Mouse (Mus musculus) gastrocnemius, adult 2 months (tissue): ENCODE data around the gene Fam71b. TPM values are rescaled to one million over a fixed set of nuclear protein-coding genes. Genes with fewer than 3 reads are reported as not detected.

ENCODE experiments used
- DNase-seq: peaks from one replicate; pipeline ENCODE4 v3.0.0; 2022
- H3K27ac ChIP-seq: fragments of 200-600 bp; 2 replicates; pipeline ENCODE4 v1.8.1; 2022; ENCODE audit warnings: mild to moderate bottlenecking
- H3K4me3 ChIP-seq: fragments of 200-600 bp; 2 replicates; pipeline ENCODE4 v1.8.1; 2022; ENCODE audit warnings: mild to moderate bottlenecking, moderate library complexity
- CTCF ChIP-seq: fragments of 200-600 bp; IDR thresholded peaks from 2 replicates; pipeline ENCODE4 v1.8.1; 2022; ENCODE audit warnings: antibody characterized with exemption, mild to moderate bottlenecking, moderate library complexity
- intact Hi-C: fragments of 180-260 bp; cut with DNase I; formaldehyde crosslinking; loops from one replicate; pipeline ENCODE4 v1.15.1; 2025
- total RNA-seq, 2 experiments: library from RNA; stranded (reverse); gene quantifications; 2 replicates each; pipeline ENCODE4 v1.2.3; 2021

The Fam71b gene
- total RNA-seq, 2 experiments from 2014 or later, result not detected

- H3K4me3 ChIP-seq, result no peak overlapping the region
- H3K27ac ChIP-seq, result no peak overlapping the region
- no peak for TF ChIP-seq CTCF
- DNase-seq, result no peak
- intact Hi-C loops, result no loop called here
Observed at GRCm38 (mm10) chr11:46447644-46448484, 51.5 kb downstream of the Fam71b start.

GRCm38 (mm10) chr11:46449461-46450080 lies 53.2 kb downstream of the Fam71b start:
- TF ChIP-seq CTCF, result no peak
- DNase-seq, result no peak
- intact Hi-C loops, result no loop called here
- peak overlapping the region; percentile 28; the same call in 1 of the 2 replicates for H3K27ac ChIP-seq
- no peak overlapping the region for H3K4me3 ChIP-seq

DNA sequence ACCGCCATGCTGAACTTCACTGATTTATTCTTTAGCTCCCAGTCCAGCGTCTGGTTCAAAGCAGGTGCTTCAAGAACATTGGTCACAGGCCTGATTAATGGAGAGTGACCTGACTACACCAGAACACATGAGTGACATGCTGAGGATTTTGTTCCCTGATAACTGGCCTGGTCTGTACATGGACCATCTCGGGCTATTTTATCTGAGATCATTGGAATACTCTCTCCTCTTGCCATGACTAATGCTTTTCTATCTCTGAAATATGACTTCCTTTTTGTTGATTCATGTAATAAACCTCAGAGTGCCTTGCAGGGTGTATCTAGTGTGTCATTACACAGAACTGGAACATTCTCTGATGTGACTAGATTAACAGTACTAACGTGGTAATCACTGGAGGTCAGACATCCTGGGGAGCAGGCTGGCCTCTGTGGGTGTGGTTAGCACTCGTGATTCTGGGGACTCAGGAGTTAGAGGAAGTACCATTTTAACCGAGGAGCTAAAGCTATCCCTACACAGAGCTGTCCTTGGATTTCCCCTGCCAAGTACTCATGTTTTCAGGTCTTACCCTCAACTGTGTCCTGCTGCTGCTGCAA lies 58.2 kb downstream of the Fam71b start, which contains the start of gene Havcr2:
TSS of gene Havcr2 (plus strand) at position 483 of the 593 bp plus-strand sequence.
- TF ChIP-seq CTCF, result no peak
- H3K27ac ChIP-seq, result no peak within 1 kb of the TSS
- no peak for DNase-seq
- intact Hi-C loops, result no loop called here
- H3K4me3 ChIP-seq, result no peak within 1 kb of the TSS

Other genes with a start within 250 kb of the Fam71b start
- not detected for gene Nipal4, start 230.1 kb upstream of the Fam71b start, total RNA-seq
- gene Fndc9, start 161.0 kb upstream of the Fam71b start, total RNA-seq, result not detected
- gene Cyfip2, start 83.7 kb upstream of the Fam71b start, total RNA-seq, result 10 to 100 TPM in 1 of 2 experiments, 1 to 10 TPM in 1; 2.3 to 10.1 TPM
- not detected for gene Itk, start 7.0 kb upstream of the Fam71b start, total RNA-seq
- 10 to 100 TPM; 14.5 to 20.0 TPM for gene Med7, start 40.4 kb downstream of the Fam71b start, total RNA-seq
- gene Havcr2, start 58.4 kb downstream of the Fam71b start, total RNA-seq, result under 1 TPM in 1 of 2 experiments, not detected in 1; 0.17 TPM
- not detected for gene Gm12169, start 127.7 kb downstream of the Fam71b start, total RNA-seq
- gene BC053393, start 175.0 kb downstream of the Fam71b start, total RNA-seq, result not detected
- gene Dppa1, start 232.7 kb downstream of the Fam71b start, total RNA-seq, result not detected